Mouse (Mus musculus) olfactory bulb, adult 2 months (tissue): ENCODE data around the gene Gpr158. TPM values are rescaled to one million over a fixed set of nuclear protein-coding genes. Genes with fewer than 3 reads are reported as not detected.

Source experiments
- H3K27ac ChIP-seq: fragments of 200-500 bp; 2 replicates; pipeline ENCODE4 v1.5.1; 2012; ENCODE audit warnings: low read depth, low read length; ENCODE audit not compliant: insufficient read depth
- H3K4me1 ChIP-seq: fragments of 200-500 bp; 2 replicates; pipeline ENCODE4 v1.6.1; 2012; ENCODE audit warnings: low read length; ENCODE audit not compliant: control insufficient read depth, insufficient read depth
- H3K4me3 ChIP-seq: fragments of 200-500 bp; 2 replicates; pipeline ENCODE4 v1.5.1; 2012; ENCODE audit warnings: mild to moderate bottlenecking, low read depth, low read length, moderate library complexity; ENCODE audit not compliant: insufficient read depth
- CTCF ChIP-seq: fragments of 200-500 bp; IDR thresholded peaks from 2 replicates; pipeline ENCODE4 v1.5.1; 2012; ENCODE audit warnings: low read depth, mild to moderate bottlenecking, low read length, moderate library complexity; ENCODE audit not compliant: insufficient read depth
- POLR2A ChIP-seq: fragments of 200-500 bp; IDR thresholded peaks from 2 replicates; pipeline ENCODE4 v1.6.1; 2012; ENCODE audit warnings: mild to moderate bottlenecking, low read depth, low read length, moderate library complexity; ENCODE audit not compliant: insufficient read depth
- WGBS: fragments of 180-500 bp; shearing (Covaris S2); methylation state at CpG from one replicate; pipeline ENCODE4 v1.1.7; 2018; 5-methylcytosine and 5-hydroxymethylcytosine counted together
- polyA plus RNA-seq: library from polyadenylated mRNA; stranded (reverse); fragments of >200 nt; gene quantifications from 2 replicates; pipeline ENCODE4 v1.2.4, GENCODE M21; 2012; ENCODE audit warnings: low replicate concordance; ENCODE audit not compliant: missing spikeins, insufficient read depth, insufficient read length

Gpr158 gene
- 88.3 TPM in 1 of 2 replicates, not detected in the other for polyA plus RNA-seq

DNA sequence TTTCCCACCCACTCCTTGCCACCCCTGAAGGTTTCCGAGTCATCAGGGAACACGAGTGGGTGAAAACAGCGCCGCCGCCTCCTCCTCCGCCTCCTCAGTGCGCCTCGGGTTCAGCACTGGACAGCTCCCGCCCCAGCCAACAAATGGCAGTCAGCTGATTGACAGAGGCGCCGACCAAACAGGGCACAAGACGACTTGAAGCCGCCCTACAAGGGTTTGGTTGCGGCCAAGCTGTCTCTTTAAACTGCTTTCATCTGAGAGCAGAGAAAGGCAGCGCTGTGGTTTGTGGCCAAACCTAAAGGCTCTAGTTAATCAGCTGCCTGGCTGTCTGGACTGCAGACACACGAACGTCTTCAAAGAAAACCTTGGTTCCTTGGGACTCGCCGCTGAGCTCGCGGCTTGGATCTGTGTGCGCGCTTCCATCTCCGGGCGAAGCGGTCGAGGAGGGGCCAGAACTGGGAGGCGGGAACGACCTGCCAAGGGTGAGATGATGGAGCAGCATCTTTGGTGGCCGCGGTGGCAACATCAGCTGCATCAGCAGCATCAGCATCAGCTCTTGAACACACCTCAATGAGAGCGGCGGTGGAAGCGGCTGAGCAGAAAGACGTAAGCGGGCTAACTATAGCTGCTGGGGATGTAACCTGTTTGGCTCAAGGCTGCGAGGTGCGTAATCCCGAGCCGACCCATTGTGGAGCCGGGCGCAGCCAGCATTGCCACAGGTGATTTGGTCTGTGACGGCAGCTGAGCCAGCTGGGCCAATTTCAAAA is at the start of gene Gpr158:
Gpr158 (plus strand) TSS at position 198 of the 767 bp plus-strand sequence.
- Histone ChIP-seq H3K4me3 (peak within 1 kb of the TSS; percentile 82), H3K27ac (peak within 1 kb of the TSS; percentile 87), H3K4me1 (peaks cover 9% of the 10 kb centered on the region)
- 1% methylated on average over 43 of the region's 43 CpGs for WGBS
- no peak for TF ChIP-seq CTCF
- TF ChIP-seq POLR2A = peak; percentile 57; the same call in 1 of the 2 replicates

DNA sequence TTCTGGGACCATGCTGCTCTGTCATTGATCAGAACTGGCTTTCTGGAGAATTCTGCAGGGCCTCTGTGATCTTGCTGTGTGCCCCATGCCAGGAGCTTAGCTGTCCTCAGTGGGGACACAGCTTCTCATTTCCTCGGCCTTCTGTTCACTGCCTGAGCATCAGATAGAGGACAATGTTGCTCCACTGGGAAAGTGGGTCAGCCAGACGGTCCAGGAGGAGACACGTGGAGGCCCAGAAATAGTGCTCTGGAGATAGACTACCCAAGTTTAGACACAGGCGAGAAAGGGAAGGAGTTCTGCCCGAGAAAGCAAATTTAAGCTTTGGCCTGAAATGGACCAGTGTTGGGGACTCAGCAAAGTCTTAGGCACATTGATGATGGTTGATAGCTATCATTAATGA is 23.5 kb upstream of the Gpr158 start:
- no peak overlapping the region for H3K4me3 ChIP-seq
- no peaks in the 10 kb centered on the region for H3K4me1 ChIP-seq
- WGBS = 65% methylated on average over 5 of the region's 5 CpGs
- no peak overlapping the region for H3K27ac ChIP-seq
- no peak for TF ChIP-seq POLR2A
- TF ChIP-seq CTCF = no peak

DNA sequence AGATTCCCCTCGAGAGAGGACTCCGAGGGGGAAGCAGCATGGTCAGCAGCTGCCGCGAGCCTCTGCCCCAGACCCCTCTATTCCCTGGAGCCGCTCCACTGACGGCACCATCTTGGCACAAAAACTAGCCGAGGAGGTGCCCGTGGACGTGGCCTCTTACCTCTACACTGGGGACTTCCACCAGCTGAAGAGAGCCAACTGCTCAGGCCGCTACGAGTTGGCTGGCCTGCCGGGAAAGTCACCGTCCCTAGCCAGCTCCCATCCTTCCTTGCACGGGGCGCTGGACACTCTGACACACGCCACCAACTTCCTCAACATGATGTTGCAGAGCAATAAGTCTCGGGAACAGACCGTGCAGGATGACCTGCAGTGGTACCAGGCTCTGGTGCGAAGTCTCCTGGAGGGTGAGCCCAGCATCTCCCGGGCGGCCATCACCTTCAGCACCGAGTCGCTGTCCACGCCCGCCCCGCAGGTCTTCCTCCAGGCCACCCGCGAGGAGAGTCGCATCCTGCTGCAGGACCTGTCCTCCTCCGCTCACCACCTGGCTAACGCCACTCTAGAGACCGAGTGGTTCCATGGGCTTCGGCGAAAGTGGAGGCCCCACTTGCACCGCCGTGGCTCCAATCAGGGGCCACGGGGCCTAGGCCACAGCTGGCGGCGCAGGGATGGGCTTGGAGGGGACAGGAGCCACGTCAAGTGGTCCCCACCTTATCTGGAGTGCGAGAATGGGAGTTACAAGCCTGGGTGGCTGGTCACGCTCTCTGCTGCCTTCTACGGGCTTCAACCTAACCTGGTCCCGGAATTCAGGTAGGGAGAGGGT is 1.2 kb downstream of the Gpr158 start:
- H3K4me1 ChIP-seq = peaks cover 9% of the 10 kb centered on the region
- H3K4me3 ChIP-seq = peak overlapping the region; percentile 82
- WGBS = 15% methylated on average over 44 of the region's 44 CpGs
- TF ChIP-seq CTCF (no peak), POLR2A (no peak)
- H3K27ac ChIP-seq = peak overlapping the region; percentile 54

GRCm38 (mm10) chr2:21369171-21369485 is 1.8 kb downstream of the Gpr158 start:
- peaks cover 9% of the 10 kb centered on the region for H3K4me1 ChIP-seq
- peak overlapping the region; percentile 54 for H3K27ac ChIP-seq
- no peak for TF ChIP-seq POLR2A
- TF ChIP-seq CTCF = no peak
- 40% methylated on average over 6 of the region's 6 CpGs for WGBS
- peak overlapping the region; percentile 82 for H3K4me3 ChIP-seq

GRCm38 (mm10) chr2:21369556-21369955 is 2.2 kb downstream of the Gpr158 start:
- TF ChIP-seq POLR2A = no peak
- H3K4me1 ChIP-seq = peaks cover 9% of the 10 kb centered on the region
- no peak overlapping the region for H3K27ac ChIP-seq
- 31% methylated on average over 2 of the region's 2 CpGs for WGBS
- H3K4me3 ChIP-seq = peak overlapping the region; percentile 82

GRCm38 (mm10) chr2:21379516-21379915 is 12.2 kb downstream of the Gpr158 start:
- Histone ChIP-seq H3K27ac (no peak overlapping the region), H3K4me3 (no peak overlapping the region), H3K4me1 (no peaks in the 10 kb centered on the region)
- TF ChIP-seq POLR2A (no peak), CTCF (no peak)
- 54% methylated on average over 2 of the region's 2 CpGs for WGBS

DNA sequence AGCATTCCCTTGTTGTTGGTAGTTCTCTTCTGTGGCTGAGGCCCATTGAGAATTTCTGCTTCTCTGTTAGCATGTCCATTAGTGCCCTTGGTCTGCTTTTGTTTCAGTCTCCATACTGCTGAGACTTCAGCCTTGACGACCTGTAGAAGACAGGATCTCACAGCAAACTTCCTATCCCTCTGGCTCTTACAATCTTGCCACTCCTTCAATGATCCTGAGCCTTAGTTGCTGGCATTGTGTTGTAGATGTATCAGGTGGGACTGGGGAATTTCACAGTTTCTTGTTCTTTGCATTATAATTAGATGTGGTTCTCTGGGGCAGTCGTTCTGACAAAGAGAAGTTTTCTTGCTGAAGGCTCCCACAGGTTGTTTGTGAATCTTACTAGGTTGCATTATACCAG is 25.4 kb downstream of the Gpr158 start:
- 34% methylated on average over 2 of the region's 2 CpGs for WGBS

DNA sequence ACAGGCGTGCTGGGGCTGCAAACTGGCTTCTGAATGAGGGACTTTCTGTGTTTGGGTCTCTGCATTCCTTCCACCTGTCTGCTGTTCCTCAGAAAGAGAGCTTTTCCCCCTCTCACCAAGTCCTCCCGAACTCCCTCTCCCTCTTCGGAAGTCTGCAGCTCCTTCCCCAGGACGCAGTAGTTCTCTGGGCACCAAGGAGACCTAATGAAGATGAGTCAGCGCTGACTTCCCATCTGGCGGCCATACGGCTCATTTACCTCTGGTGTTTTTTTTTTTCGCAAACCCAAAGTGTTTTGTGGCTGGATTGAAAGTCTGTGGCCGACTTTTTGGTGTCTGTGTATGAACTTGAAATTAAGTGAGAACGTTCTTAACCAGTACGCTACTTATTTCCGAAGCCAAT is 30.0 kb downstream of the Gpr158 start:
- TF ChIP-seq CTCF (no peak), POLR2A (no peak)
- Histone ChIP-seq H3K4me1 (0 out of 2 replicates have a peak, but pooled peaks cover 3% of the 10 kb centered on the region), H3K4me3 (no peak overlapping the region), H3K27ac (no peak overlapping the region)
- WGBS = 76% methylated on average over 12 of the region's 12 CpGs

More for the DNA sequence above, 25.4 kb downstream of the Gpr158 start:
- Histone ChIP-seq H3K4me1 (0 out of 2 replicates have a peak, but pooled peaks cover 3% of the 10 kb centered on the region), H3K27ac (no peak overlapping the region), H3K4me3 (no peak overlapping the region)
- TF ChIP-seq CTCF (no peak), POLR2A (no peak)

- 74% methylated on average over 3 of the region's 3 CpGs for WGBS
- Histone ChIP-seq H3K27ac (no peak overlapping the region), H3K4me3 (no peak overlapping the region), H3K4me1 (0 out of 2 replicates have a peak, but pooled peaks cover 3% of the 10 kb centered on the region)
- TF ChIP-seq CTCF = no peak
- TF ChIP-seq POLR2A = no peak
Observed at GRCm38 (mm10) chr2:21399657-21400056, 32.3 kb downstream of the Gpr158 start.
